Mouse (Mus musculus): ENCODE measurements around the gene Ccdc82.

Gene Ccdc82

GRCm38 (mm10) chr9:13246815-13247638 is at the start of gene Ccdc82:
Ccdc82 (plus strand) TSS chr9:13246955.
- peak; percentile 78 for DNase-seq (ENCODE audit: low spot score)

DNA sequence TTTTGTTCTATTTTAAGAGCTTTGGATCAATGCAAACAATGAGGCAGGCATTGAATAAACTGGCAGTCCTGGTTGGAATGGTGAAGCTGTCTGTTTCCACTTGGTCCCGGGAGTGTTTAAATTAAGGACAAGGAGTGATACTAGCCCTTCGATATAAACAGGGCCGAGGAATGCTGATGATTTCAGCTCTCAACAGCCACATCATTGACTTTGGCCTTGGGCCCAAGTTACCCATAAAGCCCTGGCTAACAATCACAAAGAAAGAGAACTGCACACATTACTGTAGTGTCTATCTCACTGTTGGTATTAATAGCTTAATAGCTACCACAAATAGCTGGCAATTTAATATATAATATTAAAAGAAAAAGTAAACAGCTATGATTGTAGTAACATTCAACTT is 46.7 kb upstream of the Ccdc82 start:
- no peak for DNase-seq (ENCODE audit: low spot score)

GRCm38 (mm10) chr9:13203109-13203508 is 43.6 kb upstream of the Ccdc82 start:
- DNase-seq (ENCODE audit: low spot score): no peak

GRCm38 (mm10) chr9:13203681-13204080 is 43.1 kb upstream of the Ccdc82 start:
- no peak for DNase-seq (ENCODE audit: low spot score)

- no peak for DNase-seq (ENCODE audit: low spot score)
Observed at GRCm38 (mm10) chr9:13206369-13206768, 40.4 kb upstream of the Ccdc82 start.

DNA sequence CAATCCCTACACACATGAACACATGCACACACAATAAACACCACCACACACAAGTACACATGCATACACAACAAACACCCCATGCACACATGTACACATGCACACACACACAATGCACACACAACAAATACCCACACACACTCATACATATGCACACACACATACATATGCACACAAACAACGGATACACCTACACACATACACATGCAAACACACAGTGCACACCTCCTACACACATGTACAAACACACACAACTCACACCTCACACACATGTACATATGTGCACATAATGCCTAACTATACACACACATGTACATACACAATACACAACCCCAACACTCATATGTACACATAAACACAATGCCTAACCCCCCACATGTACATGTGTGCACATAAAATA is 20.9 kb upstream of the Ccdc82 start:
- DNase-seq (ENCODE audit: low spot score): no peak

- DNase-seq (ENCODE audit: low spot score): no peak
Observed at GRCm38 (mm10) chr9:13230553-13230952, 16.2 kb upstream of the Ccdc82 start.

GRCm38 (mm10) chr9:13231545-13232216 is 15.1 kb upstream of the Ccdc82 start:
- no peak for DNase-seq (ENCODE audit: low spot score)

DNA sequence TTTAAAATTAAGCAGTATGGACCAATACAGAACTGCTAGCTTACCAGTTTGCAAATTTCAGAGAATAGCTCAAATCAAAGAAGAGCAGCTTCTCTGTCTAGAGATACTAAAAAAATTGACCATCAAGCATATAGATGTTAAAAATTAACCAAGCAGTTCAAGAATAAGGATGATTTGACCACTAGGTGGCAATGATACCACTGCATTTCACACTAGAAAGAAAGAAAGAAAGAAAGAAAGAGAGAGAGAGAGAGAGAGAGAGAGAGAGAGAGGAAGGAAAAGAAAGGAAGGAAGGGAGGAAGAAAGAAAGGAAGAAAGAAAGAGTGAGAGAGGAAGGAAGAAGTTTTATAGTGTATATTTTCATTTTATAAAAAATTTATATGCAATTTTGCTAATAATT is 4.4 kb upstream of the Ccdc82 start:
- DNase-seq (ENCODE audit: low spot score): no peak

DNA sequence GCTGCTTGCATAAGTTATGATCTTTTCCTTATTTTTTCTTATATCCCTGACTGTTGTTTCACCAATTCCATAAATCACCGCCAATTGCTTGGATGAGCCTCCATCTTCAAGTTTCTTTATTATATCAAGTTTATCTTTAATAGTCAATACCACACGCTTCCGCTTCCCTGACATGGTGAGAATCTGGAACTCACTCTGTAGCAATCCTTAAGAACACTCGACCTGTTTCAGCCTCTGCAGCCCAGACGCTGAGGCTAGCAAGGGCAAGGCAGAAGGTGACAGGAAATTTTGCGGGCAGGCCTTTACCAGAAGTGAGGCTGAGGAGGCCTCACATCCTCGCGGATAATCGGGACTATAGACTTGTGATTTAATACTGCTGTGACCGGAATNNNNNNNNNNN is 1.3 kb upstream of the Ccdc82 start, which contains the start of gene Jrkl:
TSS of gene Jrkl (minus strand) at position 349 of the 400 bp plus-strand sequence.
- peak; percentile 8 for DNase-seq (ENCODE audit: low spot score)

DNA sequence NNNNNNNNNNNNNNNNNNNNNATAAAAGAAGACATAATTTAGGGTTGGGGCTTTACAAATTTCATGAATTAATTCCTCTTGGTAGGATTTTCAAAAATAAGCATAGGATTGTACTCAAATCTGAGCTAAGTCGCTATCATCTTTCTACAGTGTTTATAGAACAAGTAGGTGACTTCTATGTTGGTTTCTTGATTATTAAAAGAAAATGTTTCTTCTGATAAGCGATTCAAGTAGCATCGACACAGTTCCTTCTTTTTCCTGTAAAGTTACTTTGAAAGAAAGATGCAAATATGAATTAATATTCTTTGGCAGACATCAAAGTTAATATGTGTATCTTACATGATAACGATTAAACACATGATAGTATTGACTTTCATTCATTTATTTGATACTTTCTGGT is 1.3 kb downstream of the Ccdc82 start:
- no peak for DNase-seq (ENCODE audit: low spot score)

DNA sequence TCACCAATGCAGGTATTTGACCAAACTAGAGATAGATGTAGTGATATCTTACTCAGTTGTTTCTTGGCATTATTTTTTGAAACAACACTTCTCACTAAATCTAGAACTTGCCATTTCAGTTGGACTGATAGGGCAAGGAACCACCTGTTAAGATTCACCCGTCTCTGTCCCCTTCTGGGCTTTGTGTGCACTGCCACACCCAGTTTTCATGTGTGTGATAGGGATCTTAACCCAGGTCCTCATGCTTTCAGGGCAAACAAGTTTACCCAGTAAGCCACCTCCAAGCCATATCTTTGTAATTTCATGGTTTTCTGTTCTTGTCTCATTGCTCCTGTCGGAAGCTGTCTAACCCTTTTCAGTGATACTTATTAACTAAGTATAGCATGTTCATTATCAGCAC is 4.5 kb downstream of the Ccdc82 start:
- DNase-seq (ENCODE audit: low spot score): no peak

DNA sequence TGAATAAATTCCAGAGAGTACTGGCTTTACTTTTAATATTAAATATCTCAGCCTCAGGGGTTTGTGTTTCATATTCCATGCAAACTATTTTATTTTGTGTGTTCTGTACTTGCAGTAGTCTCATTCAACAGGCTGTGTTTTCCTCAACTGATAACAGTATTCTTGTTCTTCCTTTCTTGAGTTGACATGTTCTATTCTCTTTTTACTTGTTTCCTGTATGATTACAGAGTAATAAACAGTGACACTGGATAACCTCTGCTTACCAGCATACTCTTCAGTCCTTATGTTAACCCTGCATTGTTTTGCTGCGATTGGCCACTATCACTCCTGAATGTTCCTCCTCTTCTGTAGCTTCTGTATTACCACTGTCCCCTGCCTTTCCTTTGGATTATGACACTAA is 10.0 kb downstream of the Ccdc82 start:
- DNase-seq (ENCODE audit: low spot score): no peak

- DNase-seq (ENCODE audit: low spot score): no peak
Observed at GRCm38 (mm10) chr9:13258173-13258572, 11.4 kb downstream of the Ccdc82 start.

GRCm38 (mm10) chr9:13260980-13261379 is 14.2 kb downstream of the Ccdc82 start:
- DNase-seq (ENCODE audit: low spot score): no peak

GRCm38 (mm10) chr9:13273219-13273618 is 26.5 kb downstream of the Ccdc82 start:
- no peak for DNase-seq (ENCODE audit: low spot score)

GRCm38 (mm10) chr9:13287482-13287881 is 40.7 kb downstream of the Ccdc82 start:
- DNase-seq (ENCODE audit: low spot score): no peak

GRCm38 (mm10) chr9:13296274-13297121 is 49.7 kb downstream of the Ccdc82 start:
- DNase-seq (ENCODE audit: low spot score): peak; percentile 57

DNA sequence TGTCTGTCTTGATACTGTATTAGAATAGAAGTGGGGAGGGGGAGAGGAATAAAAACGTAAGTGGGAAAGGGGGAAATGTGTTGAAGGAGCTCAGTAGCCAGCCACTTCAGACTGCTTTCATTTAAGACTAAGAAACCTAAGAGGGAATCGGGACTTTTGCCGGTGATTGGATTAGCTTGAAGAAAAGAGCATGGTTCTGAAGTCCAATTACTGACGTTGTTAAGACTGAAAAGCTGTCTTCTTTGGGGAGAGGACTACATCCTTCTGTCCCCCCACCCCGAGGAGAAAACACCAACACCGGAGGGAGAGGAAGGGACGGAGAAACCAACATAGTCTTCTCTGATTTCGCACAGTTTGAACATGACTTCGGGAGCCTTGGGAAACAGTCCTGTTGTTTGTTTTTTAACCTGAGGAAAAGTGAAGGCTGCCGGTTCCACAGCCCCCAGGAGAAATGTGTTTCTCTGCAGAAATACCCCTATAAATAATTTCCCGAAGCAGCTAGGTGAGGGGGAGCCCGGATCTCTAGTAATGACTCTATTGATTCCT is 50.4 kb downstream of the Ccdc82 start:
- DNase-seq (ENCODE audit: low spot score): no peak

GRCm38 (mm10) chr9:13297668-13298512 is 51.1 kb downstream of the Ccdc82 start, which contains the start of gene Maml2:
Maml2 (plus strand) TSS chr9:13297957.
- peak; percentile 35 for DNase-seq (ENCODE audit: low spot score)

DNA sequence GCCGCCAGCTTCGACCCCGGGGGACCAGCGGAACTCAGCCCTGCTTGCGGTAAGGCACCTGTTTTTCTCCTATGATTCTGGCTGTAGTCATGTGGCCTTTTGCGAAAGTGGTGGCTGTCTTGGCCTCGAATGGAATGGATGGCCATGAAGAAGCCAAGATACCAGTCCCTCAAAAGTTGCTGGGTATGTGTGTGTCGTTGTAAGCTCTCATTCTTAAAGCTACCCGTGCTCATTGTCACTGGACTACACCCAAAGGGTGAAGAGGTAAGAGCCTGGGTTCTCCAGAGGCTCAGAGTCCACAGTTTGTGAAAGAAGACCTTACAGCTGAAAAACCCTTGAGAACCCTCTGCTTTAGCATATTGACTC is 51.7 kb downstream of the Ccdc82 start:
- DNase-seq (ENCODE audit: low spot score): no peak

All from spleen, adult 12 weeks (tissue).